Mouse (Mus musculus) naive thymus-derived CD4-positive, alpha-beta T cell, adult 2 months (primary cell): ENCODE data around the gene Ltn1.
A peak's percentile ranks its signal among the peaks of the same experiment; 100 is the strongest.

Experiments used
- DNase-seq: peaks from one replicate; pipeline ENCODE4 v3.0.0-alpha.2; 2011; ENCODE audit warnings: low read depth

Gene Ltn1

DNA sequence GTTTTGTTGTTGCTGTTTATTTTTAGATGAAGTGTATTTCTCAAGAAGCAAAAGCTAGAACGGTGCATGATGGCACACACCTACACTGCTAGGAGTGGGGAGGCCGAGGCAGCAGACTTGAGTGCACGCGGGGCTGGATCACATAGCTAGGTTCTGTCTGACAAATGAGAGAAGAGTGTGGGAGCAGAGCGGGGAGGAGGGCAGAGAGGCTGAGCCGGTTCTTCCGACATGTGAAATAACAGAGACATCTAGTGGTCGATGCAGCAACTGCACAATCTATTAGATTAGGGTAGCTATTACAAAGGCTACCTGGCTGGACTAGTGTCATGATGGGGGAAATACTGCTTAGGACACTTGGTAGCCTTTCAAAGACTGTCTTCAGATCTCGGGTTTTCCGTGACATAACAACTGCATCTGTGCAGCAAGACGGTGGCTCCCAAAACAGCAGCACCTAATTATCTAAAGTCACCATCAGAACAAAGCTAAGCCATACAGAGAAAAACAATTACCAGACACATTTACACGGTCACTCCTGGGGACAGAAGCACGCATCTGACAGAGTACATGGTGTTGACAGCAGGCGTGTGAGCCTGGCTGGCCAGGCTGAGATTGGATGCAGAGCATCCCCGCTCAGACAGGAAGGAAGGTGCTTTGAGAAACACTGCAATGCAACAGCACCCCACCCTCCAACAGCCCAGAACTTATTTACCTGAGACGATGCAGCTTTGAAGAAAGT lies 38.4 kb downstream of the Ltn1 start:
- peak; percentile 65 for DNase-seq

DNA sequence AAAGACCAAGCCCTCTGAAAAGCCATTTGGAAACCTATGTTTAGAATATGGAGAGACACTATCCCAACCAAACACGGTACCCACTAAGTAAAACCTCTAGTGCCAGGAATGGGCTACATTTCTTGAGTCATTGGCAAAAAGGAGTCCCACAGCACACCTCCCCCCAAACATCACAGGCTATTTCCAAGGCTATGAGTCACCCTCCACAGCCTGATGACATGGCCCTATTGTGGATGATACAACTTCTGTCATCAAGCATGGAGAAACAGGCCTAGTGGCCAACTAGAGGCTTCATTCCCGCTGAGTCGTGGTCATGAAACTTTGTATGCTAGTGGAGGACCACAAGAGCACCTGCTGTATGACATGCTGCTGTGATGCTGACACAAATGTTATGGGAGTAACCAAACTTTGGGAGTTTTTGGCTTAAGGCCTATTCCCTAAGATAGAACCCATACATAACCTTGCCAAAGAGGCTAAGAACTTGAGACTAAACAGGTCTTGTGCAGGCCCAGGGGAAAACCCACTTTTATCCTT lies 44.9 kb downstream of the Ltn1 start:
- no peak for DNase-seq

DNA sequence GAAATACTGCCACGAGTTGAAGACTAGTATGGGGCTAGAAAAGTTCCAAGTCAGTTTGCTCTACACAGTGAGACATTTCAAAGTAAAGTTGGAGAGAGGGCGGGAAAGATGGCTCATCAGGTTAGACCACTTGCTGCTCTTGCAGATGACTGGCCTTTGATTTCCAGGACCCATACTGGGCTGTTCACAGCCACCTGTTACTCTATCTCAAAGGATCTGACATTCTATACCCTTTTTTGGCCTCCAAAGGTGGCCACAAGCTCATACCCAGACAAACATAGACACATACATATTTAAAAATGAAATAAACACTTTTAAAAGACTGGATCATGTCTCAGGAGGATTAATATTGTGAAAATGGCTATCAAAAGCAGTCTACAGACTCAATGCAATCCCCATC lies 48.0 kb downstream of the Ltn1 start:
- no peak for DNase-seq

DNA sequence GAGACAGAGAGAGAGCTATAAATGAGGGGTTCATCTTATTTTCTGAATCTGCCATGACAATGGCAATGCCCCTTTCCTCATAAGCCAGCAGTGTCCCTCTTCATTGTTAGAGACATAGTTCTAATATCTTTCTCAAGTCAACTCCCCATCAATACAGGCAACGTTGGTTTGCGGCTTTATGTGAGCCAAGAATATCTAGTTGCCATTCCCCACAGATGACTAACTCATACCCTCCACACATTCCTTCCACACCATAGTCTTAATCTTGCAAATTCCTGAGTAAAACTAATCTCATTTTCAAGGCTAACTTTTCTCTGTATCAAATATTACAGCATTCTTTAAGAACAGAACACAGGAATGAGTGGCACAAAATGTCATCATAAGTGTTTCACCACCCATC lies 49.4 kb downstream of the Ltn1 start:
- no peak for DNase-seq

DNA sequence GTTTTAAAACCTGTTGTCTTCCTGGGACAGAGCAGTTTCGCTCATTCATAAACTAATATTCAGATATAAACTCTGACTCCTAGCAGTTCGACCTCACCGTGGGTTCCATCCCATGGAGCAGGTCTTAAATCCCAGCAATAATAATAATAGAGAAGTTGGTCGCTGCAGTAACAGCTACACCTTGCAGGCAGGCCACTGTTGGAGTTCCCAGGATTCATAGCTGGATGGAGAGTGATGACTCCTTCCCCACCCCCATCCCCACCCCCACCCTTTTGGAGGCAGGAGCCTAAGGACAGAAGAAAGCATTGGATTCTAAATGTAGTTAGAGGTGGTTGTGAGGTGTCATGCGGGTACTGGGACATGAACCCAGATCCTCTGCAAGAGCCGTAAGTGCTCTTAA lies 66.0 kb downstream of the Ltn1 start:
- DNase-seq = no peak

DNA sequence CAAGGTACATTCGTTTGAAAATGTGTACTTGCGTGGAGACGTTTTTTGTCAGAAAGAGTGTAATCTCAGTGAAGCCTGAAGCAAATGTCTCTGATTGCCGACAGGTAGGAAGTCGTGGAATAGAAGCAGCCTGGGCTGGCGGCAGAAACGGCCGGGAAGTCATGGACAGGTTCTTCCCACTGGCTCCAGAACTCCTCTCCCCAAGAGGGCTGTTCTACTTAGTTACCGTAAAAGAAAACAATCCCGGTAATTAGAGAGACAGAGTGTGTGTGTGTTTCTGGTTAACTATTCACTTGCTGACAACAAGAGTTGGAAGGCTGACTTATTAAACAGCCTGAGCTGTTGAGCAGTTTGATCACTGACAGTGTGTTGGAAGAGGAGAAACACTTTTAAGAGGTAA lies 66.4 kb downstream of the Ltn1 start:
- DNase-seq = no peak

DNA sequence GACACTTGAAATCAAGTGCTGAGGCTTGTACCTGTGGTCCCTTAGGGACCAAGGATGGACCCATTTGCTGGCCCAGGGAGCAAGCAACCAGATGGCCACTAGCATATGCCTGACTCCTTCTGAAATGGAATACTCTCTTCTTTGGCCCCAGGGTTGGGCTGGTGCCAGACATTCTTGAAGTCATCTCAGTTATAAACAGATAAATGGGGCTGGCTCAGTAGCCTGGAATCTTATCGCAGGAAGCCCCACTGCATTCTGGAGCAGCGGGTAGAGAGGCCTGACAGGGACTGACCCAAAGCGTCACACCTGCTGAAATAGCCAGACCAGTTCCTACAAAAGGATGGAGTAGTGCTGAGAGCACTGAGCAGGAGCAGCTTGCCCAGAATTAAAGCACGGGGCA lies 68.2 kb downstream of the Ltn1 start:
- no peak for DNase-seq

DNA sequence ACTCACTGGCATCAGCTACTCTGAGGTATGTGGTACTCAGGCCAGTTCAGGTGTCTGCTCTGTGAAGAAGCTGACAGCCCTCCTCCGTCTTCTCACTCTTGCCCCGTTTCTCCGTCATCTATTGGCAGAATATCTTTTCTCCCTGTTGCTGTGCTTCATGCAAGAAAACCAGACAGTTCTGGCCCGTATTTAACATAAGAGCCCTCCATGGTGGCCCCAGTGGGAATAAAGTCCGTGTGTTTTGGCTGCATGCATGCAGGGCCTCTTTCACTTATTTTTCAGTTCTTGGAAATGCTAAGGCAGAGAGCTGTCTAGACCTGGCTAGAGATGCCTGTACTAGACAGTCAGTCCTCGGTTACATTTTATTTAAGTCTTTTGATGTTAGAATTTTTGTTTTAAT lies 72.3 kb downstream of the Ltn1 start:
- no peak for DNase-seq

DNA sequence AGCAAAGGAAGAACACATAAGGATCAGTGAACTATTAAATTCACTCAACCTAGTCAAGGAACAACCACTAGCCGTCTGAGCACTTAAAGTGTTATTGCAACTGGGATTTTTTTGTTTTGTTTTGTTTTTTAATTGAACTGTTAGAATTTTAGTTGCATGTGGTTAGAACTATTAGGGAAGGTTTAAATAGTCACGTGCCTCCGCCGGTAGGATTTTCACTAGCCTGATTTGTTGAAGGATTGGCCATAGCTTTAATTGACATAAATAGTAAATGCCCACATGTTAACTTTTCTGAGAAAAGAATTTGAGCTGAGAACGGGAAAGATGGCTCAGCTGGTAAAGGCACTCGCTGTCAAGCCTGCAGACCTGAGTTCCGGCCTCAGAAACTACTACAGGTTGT lies 77.7 kb downstream of the Ltn1 start:
- DNase-seq = no peak

DNA sequence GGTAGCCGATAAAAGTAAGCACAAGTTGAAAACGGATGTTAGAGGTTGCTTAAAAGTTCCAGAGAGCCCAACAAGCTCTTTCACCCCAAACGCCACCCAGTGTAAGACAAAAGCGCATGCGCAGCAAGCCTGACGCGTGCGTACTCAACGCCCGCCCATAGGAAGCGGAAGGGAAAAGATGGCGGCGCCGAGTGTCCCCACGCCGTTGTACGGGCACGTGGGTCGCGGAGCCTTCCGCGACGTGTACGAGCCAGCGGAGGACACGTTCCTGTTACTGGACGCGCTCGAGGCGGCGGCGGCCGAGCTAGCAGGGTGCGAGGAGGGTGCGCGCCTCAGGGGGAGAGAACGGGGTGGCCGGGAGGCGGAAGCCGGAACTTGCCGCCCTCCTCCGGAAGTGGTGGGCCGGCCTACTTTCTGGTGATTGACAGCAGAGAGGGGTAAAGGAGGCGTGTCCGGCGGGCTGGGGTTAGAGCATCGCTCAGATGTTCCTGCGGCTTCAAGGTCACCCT lies 78.3 kb downstream of the Ltn1 start, which contains the start of gene N6amt1:
TSS of gene N6amt1 (plus strand) at position 111 of the 509 bp plus-strand sequence.
- peak; percentile 98 for DNase-seq

DNA sequence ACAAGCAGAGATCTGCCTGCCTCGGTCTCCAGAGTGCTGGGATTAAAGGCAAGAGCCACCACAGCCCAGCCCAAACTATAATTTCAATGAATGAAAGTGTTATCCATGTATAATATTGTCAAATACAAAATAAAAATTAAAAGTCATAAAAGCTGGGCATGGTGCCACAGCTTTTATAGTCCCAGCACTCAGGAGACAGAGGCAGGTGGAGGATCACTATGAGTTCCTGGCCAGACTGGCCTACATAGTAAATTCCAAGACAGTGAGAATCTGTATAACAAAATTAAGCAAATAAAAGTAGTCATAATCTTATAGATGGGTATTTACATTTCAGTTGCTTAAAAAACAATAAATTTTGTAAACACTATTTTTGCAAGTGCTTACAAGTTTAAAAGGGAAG lies 78.8 kb downstream of the Ltn1 start:
- DNase-seq = no peak

DNA sequence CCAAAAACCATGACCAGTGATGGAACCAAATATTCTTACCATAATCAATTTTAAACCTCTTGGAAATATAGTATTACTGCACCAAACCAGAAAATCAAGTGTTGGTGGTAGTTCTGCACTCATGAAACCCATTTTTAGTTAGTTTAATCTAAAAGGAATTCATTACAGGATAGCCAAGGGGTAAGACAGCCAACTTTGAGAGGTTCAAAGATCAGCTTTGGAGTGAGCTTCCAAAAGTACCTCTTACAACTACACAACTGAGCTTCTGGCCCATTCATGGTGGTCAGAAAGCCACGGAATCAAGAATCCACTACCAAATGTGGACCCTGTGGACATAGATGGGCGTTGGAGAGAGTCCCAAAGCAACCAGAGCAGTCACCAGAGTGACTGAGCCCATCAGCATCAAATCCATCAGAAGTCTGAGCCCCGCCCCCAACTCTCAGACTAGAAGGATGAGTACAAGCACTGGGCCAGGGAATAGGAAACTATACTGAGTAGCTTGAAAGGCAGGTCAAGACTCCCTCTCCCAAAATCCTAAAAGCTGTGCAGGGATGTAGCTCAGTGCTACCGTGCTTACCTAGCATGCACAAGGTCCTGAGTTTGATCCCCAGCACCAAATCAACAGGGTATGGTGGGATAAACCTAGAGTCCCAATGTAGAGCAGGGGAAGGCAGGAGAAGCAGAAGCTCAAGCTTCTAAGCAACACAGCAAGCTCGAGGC lies 80.9 kb downstream of the Ltn1 start:
- no peak for DNase-seq

DNA sequence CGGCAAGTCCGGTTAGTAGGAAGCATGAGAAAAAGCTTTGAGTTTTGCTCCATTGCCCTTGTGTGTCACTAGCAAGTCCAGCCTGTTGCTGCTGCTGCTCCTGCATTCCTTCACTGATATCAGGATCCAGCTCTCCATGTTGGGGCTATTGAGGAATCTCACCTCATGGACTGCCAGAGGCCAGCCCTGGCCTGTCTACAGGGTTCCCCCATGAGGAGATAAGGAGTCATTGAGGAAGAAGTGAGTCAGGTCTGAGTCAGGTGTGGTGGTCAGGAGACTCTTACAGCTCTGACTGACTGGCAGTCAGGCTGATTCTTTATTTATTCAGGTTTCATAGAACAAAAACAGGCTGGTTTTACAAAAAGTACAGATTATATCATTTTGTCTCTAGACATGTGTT lies 84.3 kb downstream of the Ltn1 start:
- DNase-seq = no peak

DNA sequence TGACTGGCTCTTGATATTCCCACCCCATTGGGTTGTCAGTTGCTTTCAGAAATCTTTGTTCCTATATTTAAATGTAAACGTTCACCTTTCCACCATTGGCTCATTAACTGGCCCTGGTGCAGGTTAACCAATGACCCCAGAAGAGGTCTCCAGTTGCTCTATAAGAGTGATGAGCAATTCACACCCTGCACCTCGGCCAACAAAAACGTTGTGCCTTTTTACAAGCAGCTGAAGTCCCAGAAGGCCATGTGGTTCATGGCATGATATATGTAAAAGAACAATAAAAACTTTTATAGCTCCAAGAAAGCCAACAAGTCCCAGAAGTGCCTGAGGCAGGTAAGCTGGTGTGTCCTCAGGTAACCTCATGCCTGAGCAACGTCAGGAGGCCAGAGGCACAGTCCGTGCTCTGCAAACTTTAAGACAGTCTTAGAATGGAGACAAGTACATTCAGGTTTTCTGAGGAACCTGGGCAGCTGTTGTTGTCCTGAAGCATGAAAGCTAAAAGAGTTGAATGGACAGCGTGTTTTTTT lies 91.3 kb downstream of the Ltn1 start:
- no peak for DNase-seq

DNA sequence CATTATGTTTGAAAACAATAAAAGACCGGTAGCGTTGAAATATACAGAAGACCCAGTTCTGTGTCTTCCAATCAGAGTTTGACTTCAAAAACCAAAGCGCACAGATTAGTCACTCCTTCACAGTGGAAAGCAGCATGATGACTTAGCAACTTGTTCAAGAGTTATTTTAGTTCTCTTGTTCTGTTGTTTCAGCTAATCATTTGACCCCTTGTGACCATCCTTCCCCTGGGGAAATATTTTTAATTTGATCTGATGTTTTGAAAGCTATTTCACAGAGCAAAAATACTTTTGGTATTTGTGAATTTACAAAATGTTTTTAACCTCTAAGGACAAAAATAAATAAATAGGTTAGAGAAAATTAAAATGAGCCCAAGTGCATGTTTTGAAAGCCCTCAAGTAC lies 97.7 kb downstream of the Ltn1 start:
- no peak for DNase-seq

DNA sequence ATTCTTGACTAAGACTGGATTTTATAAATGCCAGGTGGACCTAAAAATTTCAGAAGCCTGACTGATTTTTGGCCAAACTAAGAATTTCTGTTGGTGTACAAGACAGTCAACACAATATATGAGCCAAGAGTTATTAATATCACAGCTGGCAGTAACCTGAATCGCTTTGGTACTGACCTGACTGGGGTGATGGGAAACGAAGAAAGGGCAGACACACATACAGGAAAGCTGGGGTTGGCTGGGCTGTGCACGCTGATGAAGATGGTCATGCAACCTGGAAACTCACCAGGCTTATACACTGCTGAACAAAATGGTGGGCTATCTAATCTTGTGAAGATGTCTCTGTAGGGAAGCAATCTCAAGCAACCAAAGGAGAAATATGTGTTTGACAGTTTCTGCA lies 102.4 kb downstream of the Ltn1 start:
- DNase-seq = no peak
